Mouse (Mus musculus) gastrocnemius, adult 18-20 months (tissue): ENCODE data around the gene Cryzl2. TPM values are rescaled to one million over a fixed set of nuclear protein-coding genes. Genes with fewer than 3 reads are reported as not detected.

Source experiments
- DNase-seq: peaks from one replicate; pipeline ENCODE4 v3.0.0; 2021; ENCODE audit warnings: low spot score
- long read RNA-seq, 2 experiments: library from polyadenylated mRNA; stranded (forward); transcript quantifications; one replicate each; pipeline ENCODE4 v2.0.0; 2021
- total RNA-seq, 2 experiments: library from RNA; stranded (reverse); gene quantifications; 2 replicates each; pipeline ENCODE4 v1.2.3; 2021

The Cryzl2 gene
- under 1 TPM; 0.43 to 0.76 TPM for total RNA-seq
- long read RNA-seq, experiment 1, partial matches to known transcripts, result 0 of 1 reads
- long read RNA-seq, experiment 1, other reads (novel, unspliced or antisense), result 0 of 1 reads
- long read RNA-seq, experiment 2, partial matches to known transcripts, result 0 of 1 reads
- long read RNA-seq, experiment 2, other reads (novel, unspliced or antisense), result 1 of 1 reads

DNA sequence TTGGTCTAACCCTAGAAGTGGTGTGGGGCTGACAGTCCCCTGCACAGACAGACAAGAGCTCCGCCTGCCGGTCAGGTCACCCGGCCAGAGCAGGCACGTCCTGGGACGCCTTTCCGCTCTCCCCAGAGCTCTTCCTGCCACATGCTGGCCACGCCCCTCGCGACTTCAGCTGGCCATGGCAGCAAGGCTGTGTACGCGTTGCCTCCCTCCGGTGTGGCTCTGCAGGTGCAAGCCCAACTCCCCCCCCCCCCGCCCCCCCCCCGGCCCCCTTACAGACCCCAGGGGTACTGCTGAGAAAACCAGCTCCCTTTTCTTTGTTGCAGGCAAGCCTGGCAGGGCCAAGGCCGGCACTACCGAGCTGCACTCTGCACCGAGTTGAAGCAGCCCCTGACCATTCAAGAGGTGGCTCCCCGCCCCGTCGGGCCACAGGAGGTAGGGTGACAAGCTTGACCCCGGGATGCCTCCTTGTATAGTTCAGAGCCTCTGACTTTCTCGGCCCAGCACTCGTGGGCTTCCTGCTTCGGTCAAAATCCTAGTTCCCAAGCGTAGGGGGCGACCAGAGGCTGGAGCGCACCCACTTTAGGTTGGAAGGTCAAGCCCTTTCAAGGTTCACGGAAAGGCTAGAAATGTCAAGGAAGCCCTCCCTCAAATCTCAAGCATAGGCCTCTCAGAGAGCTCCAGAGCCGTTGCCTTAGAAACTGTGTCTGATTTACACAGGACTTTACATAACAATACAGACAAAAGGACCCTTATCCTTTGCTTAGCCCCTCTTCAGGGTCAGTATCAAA is at the start of gene Cryzl2:
Cryzl2 (plus strand) TSS at position 157 of the 788 bp plus-strand sequence.
- DNase-seq, result peak; percentile 70

- no peak for DNase-seq
Observed at GRCm38 (mm10) chr1:157409648-157410047, 48.7 kb upstream of the Cryzl2 start.

DNA sequence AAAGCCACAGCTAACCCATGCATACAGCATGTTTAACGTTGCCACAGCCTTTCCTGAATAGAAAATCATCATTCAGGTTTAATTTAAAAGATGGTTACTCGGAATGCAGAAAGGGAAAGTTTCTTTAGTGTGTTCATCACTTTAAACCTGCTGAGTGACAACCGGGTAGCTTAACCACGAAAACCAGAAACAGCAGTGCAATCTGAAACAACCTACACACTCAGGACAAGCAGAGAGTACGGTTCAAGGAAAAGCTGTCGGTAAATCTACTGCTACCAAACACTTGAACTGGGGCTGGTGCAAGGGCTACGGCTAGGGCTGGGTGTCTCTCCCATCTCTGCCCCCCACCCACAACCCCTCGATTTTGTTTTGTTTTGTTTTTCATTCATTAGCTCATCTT is 47.4 kb upstream of the Cryzl2 start:
- no peak for DNase-seq

DNA sequence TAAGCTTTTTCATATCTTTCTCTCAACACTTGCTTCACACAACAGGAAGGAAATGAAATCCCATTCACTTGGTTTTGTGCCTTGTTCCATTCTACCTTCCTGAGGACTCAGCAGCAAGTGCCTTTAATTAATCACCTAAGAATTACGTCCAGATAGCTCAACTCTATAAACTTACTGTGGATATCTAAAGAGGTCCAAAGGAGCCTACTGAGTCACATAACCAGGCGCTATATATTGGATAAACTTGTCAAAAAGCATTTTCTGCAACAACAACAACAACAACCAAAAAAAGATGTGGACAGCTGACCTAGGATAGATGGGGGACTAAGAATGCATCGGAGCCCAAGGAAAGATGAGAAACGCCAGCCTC is 47.1 kb upstream of the Cryzl2 start:
- DNase-seq, result no peak

DNA sequence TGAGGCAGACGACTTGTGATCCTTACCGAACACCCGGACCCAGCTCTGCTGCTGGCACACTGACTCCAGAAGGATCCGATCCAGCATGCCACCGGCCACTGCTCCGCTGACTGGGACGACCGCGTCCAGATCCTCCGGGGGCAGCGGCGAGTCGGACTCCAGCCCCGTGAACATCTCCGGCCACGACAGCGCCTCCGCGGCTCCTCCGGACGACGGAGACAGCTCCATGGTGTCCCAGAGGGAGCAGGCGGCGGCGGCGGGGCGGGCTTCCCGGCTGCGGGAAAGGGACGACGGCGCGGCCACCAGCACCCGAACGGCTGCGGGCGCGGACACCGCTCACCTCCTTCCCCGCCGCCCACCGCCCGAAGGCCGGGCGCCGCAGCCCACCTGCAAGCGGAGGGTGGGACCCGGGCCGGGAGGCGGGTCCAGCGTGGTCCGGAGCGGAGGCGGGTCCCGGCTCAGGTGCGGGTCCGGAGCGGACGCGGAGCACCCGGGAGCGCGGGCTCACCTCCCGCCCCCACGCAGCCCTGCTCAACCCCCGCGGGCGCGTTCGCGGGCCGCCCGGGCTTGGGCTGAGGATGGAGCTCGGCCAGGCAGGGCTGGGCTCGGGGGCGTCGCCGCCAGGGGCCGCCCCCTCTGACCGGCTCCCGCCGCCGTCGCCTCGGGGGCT is 46.5 kb upstream of the Cryzl2 start:
- DNase-seq, result peak; percentile 66

GRCm38 (mm10) chr1:157412454-157413369 is 45.7 kb upstream of the Cryzl2 start, which contains the start of gene Rasal2:
TSS of gene Rasal2 (minus strand) at chr1:157412595.
- DNase-seq, result peak; percentile 95

GRCm38 (mm10) chr1:157415771-157416170 is 42.6 kb upstream of the Cryzl2 start:
- no peak for DNase-seq

- no peak for DNase-seq
Observed at GRCm38 (mm10) chr1:157416628-157417027, 41.7 kb upstream of the Cryzl2 start.

GRCm38 (mm10) chr1:157417414-157417813 is 41.0 kb upstream of the Cryzl2 start:
- no peak for DNase-seq

DNA sequence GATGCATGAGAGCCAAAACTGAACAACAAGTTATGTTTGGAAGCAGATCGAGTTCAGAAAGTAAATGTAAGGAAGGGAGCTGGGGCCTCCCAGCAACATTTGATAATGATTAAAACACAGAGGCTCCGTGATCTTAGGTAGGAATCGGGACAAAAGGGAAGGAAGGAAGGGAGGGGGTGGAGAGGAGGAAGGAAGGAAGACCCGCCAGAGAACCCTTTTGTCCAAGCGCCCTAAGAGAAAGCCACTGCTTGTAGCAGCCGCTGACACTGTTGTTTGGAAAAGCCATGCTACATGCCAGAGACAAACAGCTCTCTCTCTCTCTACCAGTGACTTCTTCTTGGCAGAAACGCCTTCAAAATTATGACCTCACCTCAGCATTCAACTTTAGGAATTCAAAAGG is 40.5 kb upstream of the Cryzl2 start:
- DNase-seq, result peak; percentile 14

GRCm38 (mm10) chr1:157425741-157426427 is 32.5 kb upstream of the Cryzl2 start:
- DNase-seq, result no peak

DNA sequence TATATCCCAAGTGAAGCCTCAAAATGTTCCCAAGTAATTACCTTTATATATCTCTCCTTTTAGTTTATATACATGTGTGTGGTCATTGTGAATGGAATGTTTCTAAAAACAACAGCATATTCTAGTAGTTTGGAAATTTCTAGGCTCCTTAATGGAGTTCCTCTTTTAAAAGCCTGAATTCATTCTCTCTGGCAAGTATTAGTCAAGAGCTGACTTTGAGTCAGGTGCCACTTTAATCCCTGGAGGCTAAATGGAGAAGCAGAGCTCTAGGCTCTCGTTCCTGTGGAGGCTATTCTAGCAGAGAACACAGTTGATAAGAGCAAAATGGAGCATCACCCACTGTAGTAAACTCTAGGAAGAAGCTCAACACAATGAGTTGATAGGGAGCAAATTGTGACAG is 31.4 kb upstream of the Cryzl2 start:
- no peak for DNase-seq

- DNase-seq, result no peak
Observed at GRCm38 (mm10) chr1:157427604-157428003, 30.8 kb upstream of the Cryzl2 start.

DNA sequence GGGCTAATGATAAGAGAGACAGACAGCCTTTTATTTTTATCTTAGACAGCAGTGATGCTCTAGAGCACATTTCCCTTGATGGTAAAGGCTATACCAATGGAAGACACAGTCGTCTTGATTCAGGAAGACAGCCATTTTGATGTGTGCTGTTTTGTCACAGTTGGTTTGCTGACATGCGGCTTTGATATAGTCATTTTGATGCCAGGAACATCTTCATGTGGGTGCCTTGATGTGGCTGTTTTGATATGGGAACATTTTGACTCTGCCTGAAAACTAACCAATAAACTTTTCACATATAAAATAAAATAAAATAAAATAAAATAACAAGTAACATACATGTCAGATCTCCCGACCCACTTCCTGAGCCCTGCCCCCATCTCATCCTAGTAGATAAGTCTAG is 30.0 kb upstream of the Cryzl2 start:
- no peak for DNase-seq

- DNase-seq, result no peak
Observed at GRCm38 (mm10) chr1:157433316-157433715, 25.1 kb upstream of the Cryzl2 start.

DNA sequence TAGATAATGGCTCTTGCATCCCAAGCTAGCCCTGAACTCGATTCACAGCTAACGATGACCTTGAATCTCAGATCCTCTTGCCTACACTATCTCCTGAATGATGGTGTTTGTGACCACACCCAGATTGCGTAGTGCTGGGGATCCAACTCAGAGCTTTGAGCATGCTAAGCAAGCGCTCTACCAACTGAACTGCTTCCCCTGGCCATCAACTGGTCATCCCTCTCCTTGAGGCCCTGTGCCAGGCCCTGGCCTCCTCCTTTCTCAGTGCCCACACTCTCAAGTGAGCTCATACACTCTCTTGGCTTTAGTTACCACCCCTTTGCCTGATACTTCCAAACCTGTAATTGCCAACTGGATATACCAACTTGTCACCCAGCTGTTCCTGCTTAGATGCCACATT is 24.0 kb upstream of the Cryzl2 start:
- no peak for DNase-seq

DNA sequence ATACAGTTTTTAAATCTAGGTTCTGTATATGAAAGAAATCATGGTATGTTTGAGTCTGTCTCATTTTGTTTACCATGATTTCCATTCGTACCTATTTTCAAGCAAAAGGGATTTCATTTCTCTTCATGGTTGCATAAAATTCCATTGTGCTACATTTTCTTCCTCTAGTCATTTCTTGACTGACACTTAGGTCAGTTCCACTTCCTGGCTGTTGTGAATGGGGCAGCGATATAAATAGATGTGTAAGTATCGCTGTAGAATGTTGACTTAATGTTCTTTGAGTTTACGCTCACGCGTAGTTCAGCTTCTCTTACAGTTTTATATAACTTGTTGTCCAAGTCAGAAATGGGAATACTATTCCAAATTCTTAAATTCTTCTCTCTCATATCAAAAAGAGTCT is 22.5 kb upstream of the Cryzl2 start:
- DNase-seq, result no peak

GRCm38 (mm10) chr1:157438290-157438689 is 20.1 kb upstream of the Cryzl2 start:
- no peak for DNase-seq

DNA sequence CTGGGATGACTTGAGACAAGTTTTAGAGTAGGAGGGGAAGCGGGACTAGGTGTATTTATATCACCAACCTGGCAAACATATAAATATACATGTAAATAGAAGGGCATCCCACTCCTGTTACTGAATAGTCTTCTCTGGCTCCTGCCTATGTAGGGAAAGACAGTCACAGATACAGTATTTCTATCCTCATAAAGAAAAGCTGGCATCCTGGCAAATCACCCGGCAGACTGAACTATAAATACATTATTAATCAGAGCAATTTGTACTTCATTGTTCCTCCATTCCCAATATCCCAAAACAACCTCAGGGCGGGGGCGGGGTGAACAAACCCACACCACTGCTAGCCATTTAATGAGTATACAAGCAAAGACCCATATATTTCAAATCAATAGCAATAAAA is 19.3 kb upstream of the Cryzl2 start:
- DNase-seq, result no peak

DNA sequence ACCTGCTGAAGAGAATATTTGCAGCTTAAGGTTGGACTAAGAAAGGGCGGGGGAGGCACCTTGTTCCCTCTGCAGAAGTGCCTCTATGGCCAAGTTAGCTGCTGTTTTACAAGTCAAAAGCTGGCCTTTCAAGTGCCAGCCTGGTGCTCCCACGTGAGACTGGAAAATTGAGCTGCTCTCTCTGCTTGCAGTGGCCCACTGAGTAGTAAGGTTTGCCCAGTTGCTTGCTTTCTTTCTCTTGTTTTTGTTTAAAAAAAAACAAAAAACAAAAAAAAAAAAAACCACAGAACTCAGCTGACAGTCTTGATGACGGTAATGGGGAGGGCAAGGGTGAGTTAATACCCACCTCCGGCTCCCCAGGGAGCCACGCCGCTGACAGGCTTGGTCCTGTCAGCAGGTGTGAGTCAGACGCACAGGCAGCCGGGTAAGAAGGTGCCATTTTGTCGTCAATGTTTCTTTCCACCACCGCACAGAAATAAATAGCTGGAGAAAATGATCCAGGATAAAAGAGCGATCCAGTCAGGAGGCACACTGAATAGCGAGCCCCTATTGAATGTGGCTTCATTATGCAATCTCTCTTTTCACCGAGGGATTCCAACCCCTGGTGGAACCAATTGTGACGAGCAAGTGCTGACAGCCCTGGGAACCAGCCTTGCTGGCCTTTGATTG is 18.3 kb upstream of the Cryzl2 start:
- DNase-seq, result no peak
